Mouse (Mus musculus): ENCODE data around the gene Gng2. TPM values are rescaled to one million over a fixed set of nuclear protein-coding genes. Genes with fewer than 3 reads are reported as not detected.

Gene Gng2
- total and polyA plus RNA-seq, 3 experiments, result 3.3 to 17.2 TPM; not detected in 1

GRCm38 (mm10) chr14:19946221-19946620, 31.2 kb downstream of the Gng2 start:
- no peak overlapping the region for H3K27ac ChIP-seq (ENCODE audit: control insufficient read depth, low read depth, low read length)
- H3K27me3 ChIP-seq (ENCODE audit: control insufficient read depth in 1 of 2, insufficient read depth in 2 of 2, low read length in 2 of 2), result no peaks in the 10 kb centered on the region
- no peak overlapping the region for H3K4me3 ChIP-seq (ENCODE audit: control insufficient read depth in 1 of 2, insufficient read depth in 1 of 2, low read depth in 2 of 2, low read length in 2 of 2)
- H3K9me3 ChIP-seq (replicated peaks; ENCODE audit: insufficient read depth, low read length), result no peaks in the 10 kb centered on the region
- DNase-seq (ENCODE audit: low read depth, low spot score), result no peak
- TF ChIP-seq ZC3H11A (IDR thresholded peaks at IDR 0.05; ENCODE audit: low read depth, low read length) (no peak), RCOR1 (IDR thresholded peaks at IDR 0.05; ENCODE audit: low read depth, low read length) (no peak), E2F4 (IDR thresholded peaks at IDR 0.05; ENCODE audit: borderline replicate concordance, low read depth, low read length) (no peak), MAX (IDR thresholded peaks at IDR 0.05; ENCODE audit: low read length) (no peak), ELF1 (IDR thresholded peaks at IDR 0.05; ENCODE audit: low read depth, low read length) (no peak), CTCF (IDR thresholded peaks at IDR 0.05 in 2 of 3, conservative IDR thresholded peaks at IDR 0.05 in 1 of 3; ENCODE audit: control insufficient read depth in 1 of 3, insufficient read depth in 1 of 3, low read depth in 2 of 3, low read length in 3 of 3, poor library complexity in 1 of 3, severe bottlenecking in 1 of 3) (no peak), CHD1 (IDR thresholded peaks at IDR 0.05; ENCODE audit: low read depth, low read length) (no peak), CHD2 (IDR thresholded peaks at IDR 0.05; ENCODE audit: low read length) (no peak), ETS1 (IDR thresholded peaks at IDR 0.05; ENCODE audit: low read depth, low read length) (no peak), TCF12 (IDR thresholded peaks at IDR 0.05; ENCODE audit: low read depth, low read length) (no peak), KAT2A (conservative IDR thresholded peaks at IDR 0.05; ENCODE audit: low read depth, low read length) (no peak)
- H3K79me2 ChIP-seq (ENCODE audit: control insufficient read depth, insufficient read depth, low read length, poor library complexity), result no peaks in the 10 kb centered on the region
- H3K4me1 ChIP-seq (ENCODE audit: control insufficient read depth in 1 of 2, insufficient read depth in 2 of 2, low read length in 2 of 2), result no peaks in the 10 kb centered on the region
- H3K9ac ChIP-seq (ENCODE audit: control insufficient read depth, low read depth, low read length, poor library complexity, severe bottlenecking), result no peak overlapping the region
- peaks cover 0 to 2% of the 10 kb centered on the region in 2 experiments; a peak in 1 of 4 replicates for H3K36me3 ChIP-seq (ENCODE audit: control insufficient read depth in 1 of 2, insufficient read depth in 2 of 2, low read length in 2 of 2)

- no peak for DNase-seq (ENCODE audit: low read depth, low spot score)
- Histone ChIP-seq H3K9me3 (replicated peaks; ENCODE audit: insufficient read depth, low read length) (no peaks in the 10 kb centered on the region), H3K9ac (ENCODE audit: control insufficient read depth, low read depth, low read length, poor library complexity, severe bottlenecking) (no peak overlapping the region), H3K27ac (ENCODE audit: control insufficient read depth, low read depth, low read length) (no peak overlapping the region), H3K4me3 (ENCODE audit: control insufficient read depth in 1 of 2, insufficient read depth in 1 of 2, low read depth in 2 of 2, low read length in 2 of 2) (no peak overlapping the region), H3K4me1 (ENCODE audit: control insufficient read depth in 1 of 2, insufficient read depth in 2 of 2, low read length in 2 of 2) (no peaks in the 10 kb centered on the region), H3K79me2 (ENCODE audit: control insufficient read depth, insufficient read depth, low read length, poor library complexity) (no peaks in the 10 kb centered on the region), H3K27me3 (ENCODE audit: control insufficient read depth in 1 of 2, insufficient read depth in 2 of 2, low read length in 2 of 2) (no peaks in the 10 kb centered on the region), H3K36me3 (ENCODE audit: control insufficient read depth in 1 of 2, insufficient read depth in 2 of 2, low read length in 2 of 2) (peaks cover 0 to 2% of the 10 kb centered on the region in 2 experiments; a peak in 1 of 4 replicates)
- no peak for TF ChIP-seq GATA1 (IDR thresholded peaks at IDR 0.05; ENCODE audit: low read depth, low read length)
- no peak for TF ChIP-seq KAT2A (conservative IDR thresholded peaks at IDR 0.05; ENCODE audit: low read depth, low read length)
- TF ChIP-seq BHLHE40 (IDR thresholded peaks at IDR 0.05; ENCODE audit: borderline replicate concordance, low read depth, low read length), result no peak
- no peak for TF ChIP-seq RCOR1 (IDR thresholded peaks at IDR 0.05; ENCODE audit: low read depth, low read length)
- no peak for TF ChIP-seq HCFC1 (IDR thresholded peaks at IDR 0.05; ENCODE audit: low read depth, low read length)
- TF ChIP-seq E2F4 (IDR thresholded peaks at IDR 0.05; ENCODE audit: borderline replicate concordance, low read depth, low read length), result no peak
- no peak for TF ChIP-seq CHD1 (IDR thresholded peaks at IDR 0.05; ENCODE audit: low read depth, low read length)
Observed at GRCm38 (mm10) chr14:19942732-19943131, 34.7 kb downstream of the Gng2 start.

DNA sequence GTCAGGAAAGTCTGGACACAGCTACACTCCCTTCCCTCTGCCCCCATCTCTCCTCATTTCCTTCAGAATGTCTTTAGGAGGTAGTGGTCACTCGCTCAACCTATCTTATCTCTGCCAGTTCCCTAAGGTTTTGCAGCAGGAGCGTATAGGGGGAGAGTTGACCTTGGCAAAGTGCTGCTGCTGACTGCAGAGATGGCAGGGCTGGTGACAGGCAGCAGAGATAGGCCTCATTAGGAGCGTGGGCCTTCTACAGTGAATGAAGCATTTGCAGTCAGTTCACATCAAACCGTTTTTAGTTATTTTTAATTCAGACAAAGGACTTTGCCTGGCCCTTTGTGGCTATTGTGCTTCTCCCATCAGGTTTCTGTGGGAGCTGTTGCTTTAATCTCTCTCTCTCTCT, 35.1 kb downstream of the Gng2 start:
- no peak overlapping the region for H3K27ac ChIP-seq (ENCODE audit: control insufficient read depth, low read depth, low read length)
- no peaks in the 10 kb centered on the region for H3K79me2 ChIP-seq (ENCODE audit: control insufficient read depth, insufficient read depth, low read length, poor library complexity)
- no peaks in the 10 kb centered on the region for H3K4me1 ChIP-seq (ENCODE audit: control insufficient read depth in 1 of 2, insufficient read depth in 2 of 2, low read length in 2 of 2)
- no peak for DNase-seq (ENCODE audit: low read depth, low spot score)
- H3K27me3 ChIP-seq (ENCODE audit: control insufficient read depth in 1 of 2, insufficient read depth in 2 of 2, low read length in 2 of 2), result no peaks in the 10 kb centered on the region
- no peak overlapping the region for H3K9ac ChIP-seq (ENCODE audit: control insufficient read depth, low read depth, low read length, poor library complexity, severe bottlenecking)
- peaks cover 0 to 2% of the 10 kb centered on the region in 2 experiments; a peak in 1 of 4 replicates for H3K36me3 ChIP-seq (ENCODE audit: control insufficient read depth in 1 of 2, insufficient read depth in 2 of 2, low read length in 2 of 2)
- H3K9me3 ChIP-seq (replicated peaks; ENCODE audit: insufficient read depth, low read length), result no peaks in the 10 kb centered on the region
- TF ChIP-seq ZNF384 (IDR thresholded peaks at IDR 0.05; ENCODE audit: low read depth, low read length) (no peak), GABPA (IDR thresholded peaks at IDR 0.05; ENCODE audit: low read depth, low read length) (no peak), RAD21 (IDR thresholded peaks at IDR 0.05; ENCODE audit: low read depth, low read length) (no peak), E2F4 (IDR thresholded peaks at IDR 0.05; ENCODE audit: borderline replicate concordance, low read depth, low read length) (no peak), USF1 (IDR thresholded peaks at IDR 0.05; ENCODE audit: low read depth, low read length) (no peak), SMC3 (IDR thresholded peaks at IDR 0.05; ENCODE audit: low read depth, low read length) (no peak), BHLHE40 (IDR thresholded peaks at IDR 0.05; ENCODE audit: borderline replicate concordance, low read depth, low read length) (no peak), SIN3A (IDR thresholded peaks at IDR 0.05; ENCODE audit: low read length) (no peak)
- no peak overlapping the region for H3K4me3 ChIP-seq (ENCODE audit: control insufficient read depth in 1 of 2, insufficient read depth in 1 of 2, low read depth in 2 of 2, low read length in 2 of 2)
